Mouse (Mus musculus) ovary, postnatal 36 days (tissue): ENCODE results near the gene Ruvbl1.

Source experiments
- DNase-seq: peaks from one replicate; pipeline ENCODE4 v3.0.0; 2022; ENCODE audit warnings: low spot score, mixed read lengths

The Ruvbl1 gene

DNA sequence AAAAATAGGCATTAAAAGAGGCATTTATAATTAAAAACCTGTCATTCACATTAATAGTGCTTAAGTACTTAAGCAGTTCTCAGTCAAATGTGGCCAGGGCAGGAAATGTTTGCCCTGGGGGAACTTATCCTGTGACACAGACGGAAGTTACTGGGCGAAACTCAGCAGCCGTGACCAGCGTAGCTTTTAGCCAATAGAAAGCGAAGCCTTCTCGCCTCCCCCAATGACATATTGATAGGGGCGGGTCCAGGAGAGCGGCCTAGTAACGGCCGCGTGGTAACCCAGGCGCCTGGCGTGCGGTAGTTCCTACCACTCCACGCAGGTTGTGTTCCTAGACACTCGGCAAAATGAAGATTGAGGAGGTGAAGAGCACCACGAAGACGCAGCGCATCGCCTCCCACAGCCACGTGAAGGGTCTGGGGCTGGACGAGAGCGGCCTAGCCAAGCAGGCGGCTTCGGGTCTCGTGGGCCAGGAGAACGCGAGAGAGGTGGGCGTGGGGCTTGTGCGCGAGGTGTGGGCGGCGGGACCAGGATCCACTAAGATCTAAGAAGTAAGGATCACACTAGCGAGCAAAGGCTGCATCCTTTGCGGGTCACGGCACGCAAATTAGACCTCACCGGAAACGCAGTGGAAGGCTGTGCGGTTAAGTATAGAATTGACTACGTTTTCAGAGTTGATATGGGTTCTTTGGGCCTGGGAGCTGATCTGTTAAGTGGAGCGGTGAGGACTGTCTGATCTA lies at the start of gene Ruvbl1:
Ruvbl1 (plus strand) TSS at position 229 of the 740 bp plus-strand sequence.
- DNase-seq = peak; percentile 85

DNA sequence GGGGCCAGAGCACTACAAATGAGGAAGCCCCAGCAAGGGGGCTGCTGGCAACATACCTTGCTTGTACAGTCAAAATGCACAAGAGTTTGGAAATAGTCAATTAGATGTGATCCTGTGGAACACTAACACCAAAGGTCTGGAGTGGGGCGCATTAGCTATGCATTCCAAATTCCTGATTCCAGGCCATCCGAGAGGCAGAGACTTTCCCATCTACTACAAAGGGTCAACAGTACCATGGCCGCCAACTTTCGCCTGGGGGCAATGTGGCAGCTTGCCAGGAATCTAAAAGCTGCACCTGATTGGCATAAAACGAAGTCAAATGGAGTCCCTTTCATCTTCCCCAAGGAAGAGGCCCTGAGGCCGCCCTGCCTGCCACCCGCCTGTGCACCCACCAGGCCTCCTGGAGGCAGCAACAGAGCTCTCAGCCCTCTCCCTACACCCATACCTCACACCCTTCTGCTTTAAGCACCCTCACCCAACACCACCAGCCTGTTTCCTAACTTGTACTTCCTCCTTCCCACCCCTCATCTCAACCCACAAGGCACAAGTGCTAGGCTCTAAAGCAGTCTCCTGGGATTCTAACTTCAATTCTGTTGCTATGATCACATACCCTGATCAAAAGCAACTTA lies 49.0 kb upstream of the Ruvbl1 start:
- DNase-seq = no peak

DNA sequence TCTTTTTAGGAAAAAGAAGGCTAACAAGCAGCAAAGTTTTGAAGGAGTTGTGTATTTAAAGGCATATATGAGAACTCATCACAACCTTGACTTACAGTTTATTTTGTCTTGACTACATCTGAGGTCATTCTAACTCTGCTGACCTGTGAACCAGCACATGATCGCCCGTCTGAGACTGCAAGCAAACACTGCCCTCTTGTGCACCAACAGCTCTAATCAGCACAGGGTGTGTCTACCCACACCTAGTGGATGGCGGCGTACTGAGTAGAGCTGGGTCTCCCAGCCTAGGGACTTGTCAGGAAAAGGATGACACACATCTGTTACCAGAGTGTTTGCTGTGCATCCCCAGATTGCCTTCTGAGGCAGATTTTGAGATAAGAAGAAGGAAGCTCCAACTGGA lies 34.0 kb upstream of the Ruvbl1 start:
- peak; percentile 53 for DNase-seq

DNA sequence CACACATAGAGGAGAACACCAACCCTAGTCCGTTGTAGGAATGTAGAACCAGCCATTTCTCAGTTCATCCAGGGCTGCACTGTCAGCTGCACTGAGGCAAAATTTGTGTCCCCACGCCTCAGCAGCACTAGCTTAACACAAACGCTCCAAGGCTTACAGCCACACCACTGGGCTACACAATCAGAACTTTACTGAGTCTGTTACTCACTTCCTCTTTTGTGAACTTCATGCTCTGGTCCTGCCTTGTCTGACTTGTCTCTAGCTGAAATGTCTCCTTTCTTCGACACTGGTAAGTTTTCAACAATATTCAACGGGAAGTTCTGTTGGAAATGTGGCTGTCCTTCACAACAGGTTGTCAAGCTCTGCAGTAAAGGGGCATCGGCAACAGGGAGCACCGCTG lies 29.6 kb upstream of the Ruvbl1 start:
- no peak for DNase-seq

DNA sequence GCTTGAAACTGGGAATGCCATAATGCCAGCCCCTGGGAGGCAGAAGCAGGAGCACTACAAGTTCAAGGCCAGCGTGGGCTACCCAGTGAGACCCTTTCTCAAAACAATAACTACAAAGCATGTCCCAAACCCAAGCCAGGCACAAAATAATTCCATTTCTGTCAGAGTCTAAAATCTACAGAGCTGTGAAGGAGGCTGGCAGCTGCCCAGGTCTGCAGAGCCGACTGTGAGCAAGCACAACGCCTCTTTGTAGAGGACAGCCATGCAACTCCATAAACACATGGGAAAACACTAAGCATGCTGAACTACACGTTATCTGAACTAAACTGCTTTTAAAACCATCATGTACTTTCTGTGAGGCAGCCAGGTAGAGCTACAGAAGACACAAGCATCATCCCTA lies 26.2 kb upstream of the Ruvbl1 start:
- no peak for DNase-seq

DNA sequence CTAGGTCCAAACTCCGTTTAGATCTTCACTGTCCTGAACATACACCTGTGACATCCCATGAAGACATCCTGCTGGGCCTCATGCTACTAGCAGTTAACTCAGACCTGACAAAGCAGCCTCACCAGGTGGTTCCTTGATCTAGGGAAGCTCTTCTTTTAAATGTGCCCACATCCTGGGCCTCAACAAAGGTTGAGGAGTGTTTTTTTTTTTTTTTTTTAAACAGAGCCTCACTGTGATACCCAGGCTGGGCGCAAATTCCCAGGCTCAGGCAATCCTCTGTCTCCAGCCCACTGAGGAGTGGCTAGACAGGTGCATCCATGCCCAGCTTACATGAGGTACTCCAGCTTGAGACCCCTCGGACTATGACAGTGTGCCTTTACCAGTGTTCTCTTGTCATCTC lies 22.7 kb upstream of the Ruvbl1 start:
- DNase-seq = no peak

DNA sequence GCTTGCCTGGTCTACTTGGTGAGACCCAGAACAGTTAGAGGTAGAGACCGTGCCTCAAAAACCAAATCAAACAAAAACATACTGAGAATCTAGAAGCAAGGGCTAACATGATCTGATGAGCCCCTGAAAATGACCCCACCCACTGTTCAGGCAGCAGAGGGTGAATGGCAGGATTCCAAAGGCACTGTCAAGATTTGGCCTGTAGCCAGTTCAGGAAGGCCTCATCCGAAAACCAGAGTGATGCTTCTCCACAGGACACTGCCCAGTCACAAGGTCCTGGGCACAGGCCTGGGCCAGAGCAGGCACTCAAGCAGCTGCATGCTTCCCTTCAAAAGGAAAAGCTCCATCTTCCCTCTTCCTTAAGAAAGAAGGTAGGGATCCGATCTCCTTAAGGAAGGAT lies 21.8 kb upstream of the Ruvbl1 start:
- no peak for DNase-seq

DNA sequence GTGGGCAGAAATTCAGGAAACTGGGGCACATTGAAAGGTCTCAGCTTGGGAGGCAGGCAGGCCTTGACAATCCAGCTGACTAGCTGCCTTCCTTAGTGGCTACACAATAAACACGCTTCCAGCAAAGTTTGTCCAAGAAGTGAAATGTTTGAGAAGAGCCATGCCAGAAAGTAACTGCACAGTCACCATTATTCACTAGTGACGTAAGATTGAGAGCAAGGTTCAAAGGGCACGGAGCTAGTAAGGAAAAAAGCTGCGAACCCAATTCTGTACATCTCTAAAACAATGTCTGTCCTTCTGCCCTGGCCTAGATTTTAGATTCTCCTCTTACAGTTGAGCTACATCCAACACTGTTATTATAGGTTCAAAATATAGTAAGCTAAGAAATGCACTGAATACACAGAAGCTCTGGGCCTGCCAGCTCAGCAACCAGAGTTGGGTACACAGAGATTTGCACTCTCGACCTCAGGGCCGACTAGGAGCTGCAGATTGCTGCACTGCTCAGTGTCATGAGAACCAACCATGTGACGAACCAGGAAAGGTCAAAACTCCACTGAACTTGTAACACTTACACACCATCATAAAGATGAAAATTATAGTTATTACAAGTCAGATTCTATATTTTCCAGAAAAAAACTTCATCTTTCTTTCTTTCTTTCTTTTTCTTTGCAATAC lies 21.0 kb upstream of the Ruvbl1 start:
- DNase-seq = no peak

DNA sequence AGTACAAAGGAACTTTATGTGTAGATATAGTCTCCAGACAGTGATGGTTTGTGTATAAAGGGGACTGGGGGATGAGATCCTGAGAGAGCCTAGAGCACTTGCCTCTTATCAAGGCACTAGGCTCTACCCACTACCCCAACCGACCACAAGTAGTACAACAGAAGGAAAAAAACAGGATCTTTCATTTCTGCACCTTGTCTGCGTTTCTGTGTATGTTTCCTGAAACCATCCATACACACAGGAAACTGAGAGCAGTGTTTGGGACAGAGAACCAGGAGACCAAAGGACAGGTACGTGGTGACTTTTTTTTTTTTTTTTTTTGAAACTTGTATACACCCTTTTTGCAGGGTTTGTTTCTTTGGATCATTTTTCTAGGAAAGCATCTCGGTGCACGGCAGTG lies 19.5 kb upstream of the Ruvbl1 start:
- no peak for DNase-seq

DNA sequence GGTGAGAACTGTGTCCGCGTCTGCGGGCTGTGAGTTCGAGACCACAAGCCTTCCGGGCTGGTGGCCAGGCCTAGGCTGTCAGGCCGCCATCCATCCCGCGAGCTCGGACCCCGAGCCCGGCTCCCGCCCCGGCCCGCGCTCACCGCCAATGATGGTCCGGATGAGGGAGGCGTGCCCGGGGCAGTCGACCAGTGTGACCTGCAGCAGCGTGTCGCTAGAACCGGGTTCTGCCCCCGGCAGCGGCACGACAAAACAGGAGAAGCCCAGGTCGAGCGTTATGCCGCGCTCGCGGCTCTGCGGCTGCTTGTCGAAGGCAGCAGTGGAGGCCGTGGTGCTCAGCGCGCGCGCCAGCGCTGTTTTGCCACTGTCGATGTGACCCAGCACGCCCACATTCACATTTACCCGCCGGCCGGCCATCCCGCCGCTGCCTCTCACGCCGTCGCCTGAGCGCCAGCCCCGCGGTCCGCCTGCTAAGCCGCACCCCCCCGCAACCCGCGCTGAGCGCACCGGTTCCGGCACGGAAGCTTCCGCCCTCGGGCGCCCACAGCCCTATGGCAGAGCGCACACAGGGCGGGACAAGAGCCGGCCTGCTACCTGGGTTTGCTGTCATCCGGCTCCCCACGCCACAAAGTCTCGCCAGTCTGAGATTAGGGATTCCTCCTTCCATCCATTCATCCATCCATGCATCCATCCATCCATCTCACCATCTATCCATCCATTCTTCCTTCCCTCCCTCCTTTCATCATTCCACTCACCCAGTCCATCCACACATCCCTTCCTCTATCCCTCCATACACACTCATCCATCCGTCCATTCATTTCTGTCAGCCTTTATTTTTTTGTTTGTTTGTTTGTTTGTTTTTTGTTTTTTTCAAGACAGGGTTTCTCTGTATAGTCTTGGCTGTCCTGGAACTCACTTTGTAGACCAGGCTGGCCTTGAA lies 18.9 kb upstream of the Ruvbl1 start, which contains the start of gene Eefsec:
Eefsec (minus strand) TSS at position 477 of the 940 bp plus-strand sequence.
- peak; percentile 85 for DNase-seq

DNA sequence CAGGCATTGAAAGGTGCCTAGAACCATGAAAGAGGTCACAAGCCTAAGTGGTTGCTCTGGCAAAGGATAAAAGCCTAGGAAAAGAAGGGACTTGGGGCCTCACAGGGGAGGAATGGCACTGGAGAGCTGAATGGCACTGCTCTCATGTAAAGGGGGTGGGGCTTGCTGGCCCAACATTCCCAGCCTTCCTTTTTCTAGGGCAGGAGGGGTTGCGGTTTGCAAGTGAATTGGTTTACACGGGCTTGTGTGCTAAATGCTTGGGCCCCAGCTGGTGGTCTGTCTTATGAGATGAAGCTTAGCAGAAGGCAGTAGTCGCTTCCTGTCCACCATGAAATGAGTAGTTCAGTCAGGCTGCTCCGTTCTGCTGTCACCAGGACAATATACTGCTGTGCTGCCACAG lies 17.8 kb upstream of the Ruvbl1 start:
- DNase-seq = no peak

DNA sequence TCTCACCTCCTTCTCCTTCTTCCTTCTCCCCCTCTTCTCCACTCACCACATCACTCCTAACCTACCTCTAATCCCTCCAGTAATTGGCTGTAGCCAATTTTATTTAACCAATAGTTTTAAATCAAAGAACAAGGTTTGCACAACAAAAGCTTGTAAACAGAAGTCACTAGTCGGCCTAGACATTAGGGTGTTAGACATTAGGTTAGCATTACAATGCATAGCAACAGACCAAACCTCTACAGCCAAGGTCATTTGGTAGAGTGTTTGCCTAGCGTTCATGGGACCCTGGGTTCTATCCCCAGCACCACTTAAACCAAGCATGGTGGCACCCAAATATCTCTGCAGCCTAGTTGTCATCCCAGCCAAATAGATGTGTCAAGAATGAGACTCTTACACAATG lies 10.7 kb upstream of the Ruvbl1 start:
- no peak for DNase-seq

DNA sequence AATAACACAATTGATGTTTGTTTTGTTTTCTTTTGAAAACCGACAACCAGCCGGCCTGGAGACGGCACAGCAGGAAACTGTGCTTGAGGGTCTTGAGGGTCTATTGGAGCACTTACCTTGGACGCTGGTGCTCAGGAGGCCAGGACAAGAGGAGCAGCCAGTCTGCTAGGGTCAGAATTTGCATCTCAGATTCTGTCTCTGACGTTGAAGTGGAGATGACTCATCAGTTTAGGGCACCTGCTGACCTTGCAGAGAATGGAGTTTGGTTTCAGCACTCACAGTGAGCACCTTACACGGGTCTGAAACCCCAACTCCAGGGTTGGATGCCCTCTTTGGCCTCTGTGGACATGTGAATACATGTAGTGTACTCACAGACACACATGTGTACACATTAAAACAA lies 4.7 kb downstream of the Ruvbl1 start:
- no peak for DNase-seq

DNA sequence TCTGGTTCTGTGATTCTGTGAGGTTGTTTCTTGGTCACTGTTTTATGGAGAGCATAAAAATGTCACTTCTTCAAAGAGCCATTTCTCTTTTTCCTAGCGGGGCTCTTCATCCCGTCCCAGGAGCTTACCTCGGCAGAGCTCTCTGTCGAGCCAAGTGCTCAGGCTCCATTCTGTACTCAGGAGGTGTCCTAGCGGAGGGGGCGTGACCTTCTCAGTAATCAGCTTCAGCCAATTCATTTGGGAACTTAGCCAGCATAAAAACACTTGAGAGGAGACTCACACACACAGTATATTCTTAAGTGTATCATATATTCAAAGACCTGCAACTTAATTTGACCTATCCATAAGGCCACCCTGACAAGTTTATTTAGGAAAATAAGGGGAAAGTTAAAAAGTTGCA lies 15.2 kb downstream of the Ruvbl1 start:
- no peak for DNase-seq

DNA sequence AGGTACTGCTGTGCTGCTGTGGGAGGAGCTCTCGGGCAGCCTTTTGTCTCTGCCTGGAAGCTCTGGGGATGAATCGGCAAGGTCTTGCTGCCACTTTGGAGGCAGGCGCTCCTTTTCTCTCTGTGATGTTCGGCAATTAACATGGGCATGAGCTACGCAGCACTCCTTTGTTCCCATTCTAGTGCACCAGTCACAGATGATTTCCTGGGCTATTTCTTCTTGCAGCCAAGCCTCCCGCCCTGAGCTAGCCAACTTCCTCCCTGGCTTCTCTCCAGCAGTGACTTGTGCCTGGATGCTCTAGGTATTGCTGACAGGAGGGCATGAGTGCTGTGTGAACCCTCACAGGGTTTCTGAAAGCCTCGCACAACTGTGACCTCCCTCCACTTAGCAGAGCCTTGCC lies 17.9 kb downstream of the Ruvbl1 start:
- peak; percentile 42 for DNase-seq

DNA sequence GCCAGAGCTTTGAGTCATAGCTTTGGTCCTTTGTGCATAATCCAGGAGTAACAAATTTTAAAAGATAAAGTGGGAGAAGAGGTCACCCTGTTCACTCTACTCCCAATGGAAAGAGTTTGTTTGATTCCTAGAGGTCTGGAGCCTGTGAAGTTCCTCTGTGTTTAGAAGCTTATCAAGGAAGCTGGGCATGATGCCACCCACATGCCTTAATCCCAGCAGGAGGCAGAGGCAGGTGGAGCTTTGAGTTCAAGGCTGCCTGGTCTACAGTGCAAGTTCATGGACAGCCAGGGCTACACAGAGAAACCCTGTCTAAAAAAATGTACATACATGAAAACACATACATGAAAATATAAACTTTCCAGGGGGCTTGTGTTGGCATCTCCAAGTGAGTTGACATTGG lies 18.7 kb downstream of the Ruvbl1 start:
- DNase-seq = no peak

DNA sequence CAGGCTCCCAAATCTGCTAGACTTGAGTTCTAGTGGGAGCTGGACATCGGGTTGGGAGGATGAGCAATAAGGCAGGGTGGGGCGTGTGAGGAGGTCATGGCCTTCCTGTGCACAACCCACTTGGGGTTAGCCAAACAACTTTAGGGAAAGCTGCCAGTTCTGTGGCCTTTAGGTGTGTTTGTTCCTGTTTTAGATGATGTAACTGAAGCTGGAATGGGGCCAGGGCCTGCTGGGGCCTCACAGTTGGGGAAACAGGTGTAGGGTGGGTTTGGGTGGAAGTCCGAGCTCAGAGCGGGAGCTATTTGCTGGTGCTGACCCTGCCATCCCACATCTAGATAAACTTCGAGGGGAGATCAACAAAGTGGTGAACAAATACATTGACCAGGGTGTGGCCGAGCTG lies 20.2 kb downstream of the Ruvbl1 start:
- DNase-seq = no peak

DNA sequence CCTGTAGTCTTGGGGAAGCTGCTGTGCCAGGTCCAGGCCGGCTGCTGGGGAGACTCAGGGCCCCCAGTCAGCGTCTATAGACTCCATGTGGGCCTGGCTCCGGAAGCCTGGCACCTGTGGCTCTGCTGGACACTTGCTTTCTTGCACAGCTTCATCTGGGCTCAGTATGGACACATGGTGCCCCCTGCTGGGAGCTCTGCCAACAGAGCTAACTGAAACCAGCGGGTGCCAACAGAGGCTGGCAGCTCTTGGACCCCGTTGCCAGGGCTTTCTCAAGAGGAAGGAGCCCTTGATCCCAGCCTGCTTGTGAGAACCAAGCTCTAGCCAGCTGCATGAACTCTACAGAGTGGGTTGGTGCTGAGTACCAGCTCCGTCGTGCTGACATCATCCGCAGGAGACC lies 21.7 kb downstream of the Ruvbl1 start:
- peak; percentile 70 for DNase-seq

DNA sequence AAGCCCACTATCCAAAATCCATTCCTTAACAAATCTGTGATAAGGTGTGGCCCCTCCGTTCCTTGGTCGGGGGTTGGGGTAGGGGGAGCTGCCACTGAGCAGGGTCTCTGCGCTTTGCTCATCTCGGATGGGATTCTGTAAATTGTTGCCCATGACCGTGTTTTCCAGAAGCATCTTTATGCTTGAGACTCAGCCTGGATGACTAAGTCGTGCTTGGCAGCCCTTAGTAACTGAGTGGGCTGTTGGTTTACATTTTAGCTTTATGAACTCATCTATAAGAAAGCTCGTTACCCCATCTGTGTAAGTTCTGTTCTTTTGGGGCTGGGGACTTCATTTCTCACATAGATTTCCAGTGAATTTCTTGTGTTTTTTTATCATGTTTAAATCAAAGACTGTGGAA lies 23.8 kb downstream of the Ruvbl1 start:
- DNase-seq = no peak

DNA sequence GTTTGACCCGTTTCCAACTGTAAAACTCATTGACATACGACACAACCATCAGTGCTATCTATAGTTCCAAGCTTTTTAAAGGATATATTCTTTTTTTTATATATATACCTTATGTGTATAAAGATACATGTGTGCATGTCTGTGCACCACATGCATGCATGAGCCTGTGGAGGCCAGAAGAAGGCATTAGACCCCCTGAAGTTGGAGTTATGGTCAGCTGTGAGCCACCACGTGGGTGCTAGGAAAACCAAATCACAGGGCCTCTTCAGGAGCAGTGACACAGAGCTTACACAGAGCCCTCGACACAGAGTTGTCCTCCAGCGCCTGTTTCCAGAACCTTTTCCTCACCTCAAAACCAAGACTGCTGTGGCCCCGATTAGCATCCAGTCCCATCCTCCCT lies 24.6 kb downstream of the Ruvbl1 start:
- no peak for DNase-seq

DNA sequence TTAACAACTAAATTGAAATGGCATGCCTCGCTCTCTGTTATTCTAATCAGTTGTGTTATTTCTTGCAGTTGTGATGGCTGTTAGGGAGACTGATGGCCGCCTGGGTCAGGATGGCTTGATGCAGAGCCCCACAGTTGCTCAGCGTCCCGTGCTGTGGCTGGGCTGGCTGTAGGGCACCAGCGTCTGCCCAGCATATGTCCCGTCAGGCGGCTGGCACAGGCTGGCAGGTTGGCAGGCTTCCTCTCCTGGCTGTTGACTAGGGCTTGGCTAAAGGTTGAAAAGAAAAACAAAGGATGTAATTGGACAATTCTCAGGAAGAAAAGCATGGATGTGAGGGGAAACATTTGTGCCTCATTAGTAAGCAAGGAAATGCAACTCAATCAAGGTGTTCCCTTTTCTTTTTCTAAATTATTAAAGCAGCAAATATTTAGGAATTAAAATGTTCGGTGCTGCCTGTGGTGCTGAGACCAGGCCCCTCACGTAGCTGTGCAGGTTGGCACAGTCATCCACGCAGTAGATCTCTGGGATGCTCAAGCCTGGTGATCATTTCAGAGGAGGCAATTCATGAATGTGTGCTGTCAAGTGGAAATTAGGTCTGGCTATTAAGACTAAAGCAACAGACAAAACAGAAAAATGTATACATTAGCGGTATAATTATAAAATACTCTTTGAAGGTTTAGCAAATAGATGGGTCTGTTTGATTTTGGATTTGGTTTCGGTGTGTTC lies 25.6 kb downstream of the Ruvbl1 start:
- no peak for DNase-seq

DNA sequence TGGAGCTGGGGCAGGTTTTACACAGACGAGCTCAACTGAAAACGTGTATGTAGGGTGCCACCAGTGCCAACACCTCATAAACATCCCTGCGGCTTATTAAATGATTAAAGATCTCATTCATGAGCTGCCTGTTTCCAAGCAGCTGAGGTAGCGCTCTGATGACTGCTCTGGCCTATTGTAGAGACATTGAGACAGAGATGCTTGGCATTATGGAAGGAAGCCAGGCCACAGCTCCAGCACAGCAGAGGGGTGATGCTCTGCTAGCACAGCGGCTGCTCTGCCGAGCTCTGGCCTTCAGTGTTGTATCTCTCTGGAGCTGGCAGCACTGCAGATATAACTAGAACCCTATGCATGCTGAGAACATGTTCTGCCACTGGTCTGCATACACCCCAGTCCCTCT lies 28.5 kb downstream of the Ruvbl1 start:
- DNase-seq = no peak
